Mouse (Mus musculus) cerebellum, postnatal 36 days (tissue): Measurements from ENCODE around the gene Gas6.

Experiments
- DNase-seq, 2 experiments: peaks; one replicate each; pipeline ENCODE4 v3.0.0; 2021 to 2022; ENCODE audit warnings: mixed read lengths in 2 of 2

Gene Gas6

DNA sequence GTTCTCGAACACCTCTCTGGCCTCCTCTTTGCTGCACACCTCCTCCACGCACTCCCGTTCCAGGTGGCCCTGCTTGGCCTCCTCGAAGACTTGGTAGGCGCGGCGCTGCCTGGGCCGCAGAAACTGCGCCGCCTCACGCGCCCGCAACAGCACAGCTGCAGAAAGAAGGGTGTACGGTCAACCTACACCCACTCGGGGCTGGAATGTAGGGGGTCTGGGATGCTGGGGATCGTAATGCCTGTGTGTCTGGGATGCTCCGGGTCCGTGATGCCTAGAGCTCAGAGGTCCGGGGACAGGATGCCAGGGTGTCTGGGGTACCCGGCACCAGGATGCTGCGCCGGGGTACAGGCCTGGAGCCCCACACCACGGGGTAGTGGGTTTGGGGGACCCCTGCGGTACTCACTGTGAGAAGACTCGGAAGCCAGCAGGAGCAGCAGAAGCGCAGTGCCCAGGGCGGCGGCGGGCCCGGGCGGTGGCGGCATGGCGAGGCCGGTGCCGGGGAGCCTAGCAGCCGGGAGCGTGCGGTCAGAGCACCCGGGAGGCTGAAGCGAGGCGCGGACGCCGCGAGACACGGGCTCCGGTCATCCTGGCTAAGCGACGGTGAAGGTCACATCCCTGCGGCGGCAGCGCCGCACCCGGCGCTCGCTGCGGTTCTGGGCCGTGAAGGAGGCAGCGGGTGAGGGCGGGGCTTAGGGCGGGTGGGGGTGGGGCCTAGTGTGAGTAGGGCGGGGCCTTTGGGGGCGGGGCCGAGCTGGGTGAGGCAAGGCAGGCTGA lies at the start of gene Gas6:
Gene Gas6 (minus strand): TSS at position 633 of the 774 bp plus-strand sequence.
- DNase-seq: peak; percentile 73 to 81

DNA sequence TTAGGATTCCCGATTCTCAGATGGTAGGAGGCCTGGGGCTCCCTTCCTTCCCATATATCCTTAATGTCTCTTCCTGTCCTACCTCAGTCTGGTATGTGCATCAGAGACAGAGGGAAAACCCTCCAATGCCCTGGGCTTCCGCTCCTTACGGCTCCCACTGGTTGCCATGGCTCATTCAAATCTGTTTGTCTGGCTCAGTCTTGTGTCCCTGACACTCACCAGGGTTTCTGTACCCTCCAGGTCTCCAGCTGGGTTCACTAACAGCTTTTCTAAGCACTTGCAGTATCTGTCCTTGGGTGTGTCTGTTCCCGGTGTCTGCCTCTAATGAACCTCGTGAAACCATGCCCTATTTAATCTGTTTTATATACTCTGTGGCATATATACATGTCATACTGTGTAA lies 47.2 kb upstream of the Gas6 start:
- no peak for DNase-seq

DNA sequence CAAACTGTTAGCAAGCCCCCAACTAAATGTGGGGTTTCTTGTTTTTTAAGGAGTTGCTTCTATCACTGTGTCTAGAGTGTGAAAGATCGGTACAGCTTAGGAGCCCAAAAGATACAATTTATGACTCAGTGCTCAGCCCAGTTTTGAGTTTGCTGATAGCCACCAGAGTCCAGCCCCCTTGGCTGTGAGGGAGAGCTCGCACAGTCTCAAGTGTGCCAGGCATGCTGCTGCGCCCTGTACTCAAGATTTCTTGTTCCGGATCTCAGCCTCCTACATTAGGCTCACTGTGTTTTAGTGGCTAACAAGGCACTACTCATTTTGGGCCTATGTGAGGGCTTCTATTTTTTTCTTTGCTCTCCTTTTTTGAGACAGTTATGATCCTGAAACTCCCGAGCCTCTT lies 45.8 kb upstream of the Gas6 start:
- DNase-seq: no peak

DNA sequence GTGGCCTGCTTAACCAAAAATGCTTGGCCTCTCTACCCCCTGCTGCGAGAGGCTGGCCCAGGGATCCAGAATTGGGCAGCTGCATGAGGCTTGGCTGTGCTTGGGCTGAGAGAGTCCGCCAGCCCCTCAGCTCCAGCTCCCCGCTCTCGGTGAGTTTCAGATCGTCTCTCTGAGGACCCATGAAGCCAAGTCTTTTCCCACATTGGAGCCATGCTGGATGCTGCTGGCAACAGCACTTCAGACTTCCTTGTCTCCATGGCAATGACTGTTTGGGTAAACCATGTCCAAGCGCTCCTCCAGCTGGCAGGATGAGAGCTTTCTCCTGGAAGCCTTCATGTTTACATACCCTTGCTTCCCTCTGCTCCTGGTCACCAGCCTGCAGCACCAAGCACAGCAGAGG lies 44.5 kb upstream of the Gas6 start:
- DNase-seq: peak in 1 of 2 experiments; percentile 33

DNA sequence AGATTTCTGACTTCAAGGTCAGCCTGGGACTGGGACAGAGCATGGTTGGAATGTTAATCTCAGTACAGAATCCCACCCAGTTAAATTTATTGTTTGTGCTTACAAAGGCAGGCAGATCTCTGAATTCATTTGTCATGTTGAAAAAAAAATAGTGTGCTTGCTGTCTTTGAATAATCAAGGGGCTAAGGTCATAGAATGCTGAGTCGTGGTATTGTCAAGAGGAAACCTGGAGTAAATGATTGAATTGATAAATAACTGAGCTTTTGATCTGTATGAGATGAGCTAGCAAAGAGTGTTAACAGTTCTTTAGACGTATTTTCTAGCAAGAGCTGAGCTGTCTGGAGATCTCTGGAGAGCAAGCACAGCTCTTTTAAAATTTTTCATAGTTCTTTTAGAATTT lies 42.8 kb upstream of the Gas6 start:
- no peak for DNase-seq

DNA sequence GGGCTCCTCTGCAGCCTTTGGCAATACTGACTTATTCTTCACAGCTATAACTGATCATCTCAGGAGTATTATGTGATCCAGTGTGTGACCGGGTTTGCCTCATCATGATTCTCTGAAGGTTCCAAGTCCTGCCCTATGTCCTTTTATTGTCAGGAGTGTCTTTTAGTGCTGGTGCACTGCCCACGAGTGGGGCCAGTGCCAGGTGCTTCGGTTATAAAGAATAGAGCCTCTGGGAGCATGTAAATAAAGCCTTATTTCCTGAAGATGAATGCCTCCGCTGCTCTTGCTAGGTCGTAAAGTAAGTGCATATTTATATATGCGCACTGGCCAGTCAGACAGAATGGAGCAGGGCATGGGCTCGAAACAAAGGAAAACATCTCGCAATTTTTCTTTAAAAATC lies 38.8 kb upstream of the Gas6 start:
- DNase-seq: no peak

DNA sequence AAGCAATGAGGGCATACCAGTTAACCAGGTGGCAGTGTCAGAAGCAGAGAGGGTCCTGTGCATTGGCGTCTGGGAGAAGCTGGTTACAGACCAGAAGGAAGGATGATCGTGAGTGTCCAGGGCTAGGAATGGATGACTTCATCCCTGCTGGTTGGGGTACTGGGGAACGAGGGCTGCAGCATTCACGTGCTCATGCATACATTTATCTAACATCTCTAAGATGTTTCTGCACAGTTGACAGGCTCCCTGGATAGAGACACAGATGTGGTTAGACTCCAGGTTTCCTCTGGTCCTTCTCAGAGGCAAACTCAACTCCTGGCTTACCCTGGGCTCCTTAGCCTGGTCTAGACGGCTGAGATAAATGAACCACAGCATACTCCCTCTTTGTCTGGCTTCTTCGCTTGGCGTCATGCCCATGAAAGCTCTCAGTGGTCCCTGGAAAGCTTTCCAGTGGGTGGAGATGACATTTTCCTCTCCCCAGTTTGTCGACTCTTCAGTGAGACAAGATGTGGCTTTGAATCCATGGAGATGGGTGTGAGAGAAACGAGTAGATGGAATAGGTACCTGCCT lies 37.4 kb upstream of the Gas6 start:
- no peak for DNase-seq

DNA sequence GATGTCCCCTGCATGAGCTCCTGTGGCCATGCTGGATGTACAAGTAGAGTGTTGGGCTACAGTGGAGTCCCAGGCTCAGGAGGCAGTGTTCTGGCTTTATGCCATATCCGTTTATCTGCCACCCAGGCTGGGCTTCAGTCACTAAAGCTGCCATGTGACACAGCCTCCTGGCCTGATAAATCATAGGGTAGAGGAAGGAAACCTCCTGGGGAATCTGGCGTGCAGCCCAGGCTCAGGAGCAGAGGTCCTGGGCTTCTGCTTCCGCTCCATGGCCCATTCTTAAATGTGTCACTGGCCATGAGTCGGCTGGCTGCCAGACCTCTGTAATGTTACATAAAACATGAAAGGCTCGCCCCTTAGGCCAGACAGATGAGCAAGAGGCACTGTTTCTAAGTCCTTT lies 36.7 kb upstream of the Gas6 start:
- peak; percentile 94 to 95 for DNase-seq

DNA sequence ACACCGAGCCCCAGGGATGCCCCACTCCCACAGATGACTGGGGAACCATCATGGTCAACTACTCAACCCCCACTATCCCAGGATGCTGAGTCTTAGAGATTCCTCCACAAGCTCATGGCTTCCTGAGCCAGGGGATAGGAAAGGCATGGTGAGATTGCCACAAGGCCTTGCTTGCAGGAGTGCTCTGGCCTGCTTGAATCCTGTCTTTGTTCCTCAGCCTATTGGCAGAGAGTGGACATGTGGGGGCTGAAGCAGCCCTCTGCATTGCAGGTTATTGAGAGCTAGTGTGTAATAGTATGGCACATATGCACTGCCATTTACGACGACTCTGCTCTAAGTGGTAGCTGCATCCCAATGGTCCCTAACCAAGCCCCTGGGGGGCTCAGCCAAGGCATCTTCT lies 36.1 kb upstream of the Gas6 start:
- no peak for DNase-seq

DNA sequence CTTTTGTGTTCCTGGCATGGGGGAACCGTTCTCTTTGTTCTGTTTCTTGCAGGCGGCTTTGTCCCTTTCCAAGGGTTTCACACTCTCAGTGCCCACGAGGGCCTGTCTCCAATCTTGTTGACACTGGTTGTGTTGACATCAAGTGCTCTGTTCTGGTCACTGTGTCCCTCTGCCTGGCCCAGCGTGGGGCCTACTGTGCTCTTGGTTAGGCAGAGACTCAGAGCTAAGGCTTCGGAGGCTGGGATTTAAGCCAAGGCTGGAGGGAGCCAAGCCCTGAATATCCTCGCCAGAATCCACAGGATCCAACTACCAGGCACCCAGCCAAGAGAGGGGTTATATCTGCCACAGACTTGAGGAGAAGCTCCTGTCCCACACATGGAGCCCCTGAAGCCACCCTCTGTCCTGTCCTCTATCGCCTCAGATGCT lies 35.6 kb upstream of the Gas6 start:
- peak; percentile 89 to 94 for DNase-seq

DNA sequence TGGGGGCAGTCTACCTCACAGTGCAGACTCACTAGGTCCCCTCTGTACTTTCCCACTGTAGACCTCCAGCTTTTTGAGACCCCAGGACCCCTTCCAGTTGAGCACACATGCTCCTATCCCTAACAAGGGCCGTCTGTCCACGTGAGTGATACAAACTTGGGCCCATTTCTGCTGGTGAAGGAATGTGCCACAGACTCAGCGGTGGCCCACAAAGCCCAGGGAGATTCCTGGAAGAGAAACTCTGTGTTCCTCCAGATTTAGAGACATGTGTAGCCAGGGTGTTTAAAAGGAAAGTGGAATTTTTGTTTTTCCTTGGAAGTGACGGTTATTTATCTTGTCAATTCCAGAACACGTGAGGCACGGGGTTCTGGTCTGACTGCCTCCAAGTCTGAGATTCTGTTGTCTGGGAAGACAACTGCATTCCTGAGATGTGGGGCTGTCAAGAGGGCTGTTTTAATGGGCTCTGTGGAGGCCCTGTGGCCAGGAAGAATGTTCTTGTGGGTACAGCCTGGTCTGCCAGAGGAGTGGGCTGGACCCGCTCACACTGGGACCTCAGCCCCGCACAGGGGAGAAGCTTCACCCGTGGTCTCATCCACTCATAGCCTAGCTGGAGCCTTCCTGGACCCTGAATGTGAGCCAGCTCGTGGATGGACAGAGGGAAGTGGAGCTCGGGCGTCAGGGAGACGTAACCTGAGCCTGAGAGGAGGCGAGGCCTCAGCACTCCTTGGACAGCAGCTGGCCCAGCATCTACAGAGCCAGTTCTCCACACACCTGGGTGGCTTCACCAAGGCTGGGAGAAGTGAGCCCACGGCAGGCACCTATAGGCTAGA lies 34.9 kb upstream of the Gas6 start:
- no peak for DNase-seq

DNA sequence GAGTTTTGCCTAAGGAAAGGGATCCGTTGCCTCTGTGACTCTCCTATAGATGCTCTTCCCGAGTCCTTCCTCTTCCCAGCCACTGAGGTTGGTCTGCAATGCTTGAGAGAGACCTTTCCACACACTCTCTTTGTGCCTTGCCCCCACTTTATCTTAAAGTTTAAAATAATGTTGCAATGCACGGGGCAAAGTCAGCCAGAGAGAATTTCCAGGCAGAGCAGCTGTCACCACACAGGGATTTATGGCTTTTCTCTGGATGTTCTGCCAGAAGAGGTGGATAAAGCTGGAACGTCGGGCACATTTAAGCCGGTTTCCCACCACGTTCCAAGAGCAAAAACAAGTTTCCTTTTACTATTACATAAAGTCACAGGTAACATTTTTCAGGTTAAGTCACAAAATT lies 27.1 kb upstream of the Gas6 start:
- DNase-seq: no peak

DNA sequence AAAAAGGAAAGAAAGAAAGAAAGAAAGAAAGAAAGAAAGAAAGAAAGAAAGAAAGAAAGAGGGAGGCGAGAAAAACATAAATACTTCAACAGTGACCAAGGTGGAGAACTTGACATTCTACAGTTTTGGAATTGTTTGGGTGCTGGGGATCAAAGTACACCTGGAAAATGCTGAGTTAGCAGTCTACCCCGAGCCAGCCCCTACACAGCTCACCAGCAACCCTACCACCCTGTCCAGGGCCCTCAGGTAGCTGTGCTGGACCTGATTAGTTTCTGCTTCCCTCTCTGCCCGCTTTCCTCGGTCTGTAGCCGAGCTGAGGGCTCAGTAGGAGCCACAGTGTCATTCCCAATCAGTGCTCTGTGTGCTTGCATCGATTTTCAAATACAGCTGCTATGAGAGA lies 26.1 kb upstream of the Gas6 start:
- DNase-seq: no peak

DNA sequence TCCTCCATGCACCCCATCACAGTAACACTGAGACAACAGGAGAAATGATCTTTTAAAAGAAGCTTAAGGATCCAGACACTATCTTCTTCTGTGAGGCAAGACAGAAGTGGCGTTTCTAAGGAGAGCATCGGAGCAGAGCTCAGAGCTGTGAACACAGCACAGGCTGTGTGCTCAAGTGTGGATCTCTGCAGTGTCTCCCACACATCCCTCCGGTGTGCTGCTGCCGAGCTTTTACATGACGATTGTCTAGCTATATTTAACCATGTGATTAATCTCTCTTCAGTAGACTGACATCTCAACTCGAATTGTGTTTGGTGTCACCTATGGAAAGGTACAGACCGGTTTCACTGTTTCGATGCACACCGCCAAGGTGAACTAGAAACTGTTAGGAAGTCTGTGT lies 25.2 kb upstream of the Gas6 start:
- DNase-seq: no peak

DNA sequence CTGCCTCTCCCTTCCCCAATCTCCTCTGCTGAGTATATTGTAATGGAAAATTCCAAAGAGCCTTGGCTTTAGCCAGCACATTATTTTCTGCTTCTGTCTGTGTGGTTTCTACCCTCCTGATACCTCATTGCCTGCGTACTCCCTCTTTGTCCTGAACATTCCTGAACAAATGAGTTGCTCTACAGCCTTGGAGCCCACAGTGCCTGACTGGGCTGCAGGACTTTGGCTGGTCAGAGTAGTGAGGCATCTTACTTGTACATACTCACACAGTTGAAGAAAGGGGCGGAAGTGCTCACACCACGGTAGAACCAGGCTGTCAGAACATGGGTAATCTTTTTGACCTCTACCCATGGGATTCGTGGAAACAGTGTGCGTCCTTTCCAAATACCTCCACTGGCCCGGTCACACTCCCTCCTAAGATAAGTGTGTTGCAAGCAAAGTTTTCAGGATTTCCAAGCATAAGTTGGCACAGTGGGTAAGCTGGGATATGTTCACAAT lies 23.0 kb upstream of the Gas6 start:
- DNase-seq: no peak

DNA sequence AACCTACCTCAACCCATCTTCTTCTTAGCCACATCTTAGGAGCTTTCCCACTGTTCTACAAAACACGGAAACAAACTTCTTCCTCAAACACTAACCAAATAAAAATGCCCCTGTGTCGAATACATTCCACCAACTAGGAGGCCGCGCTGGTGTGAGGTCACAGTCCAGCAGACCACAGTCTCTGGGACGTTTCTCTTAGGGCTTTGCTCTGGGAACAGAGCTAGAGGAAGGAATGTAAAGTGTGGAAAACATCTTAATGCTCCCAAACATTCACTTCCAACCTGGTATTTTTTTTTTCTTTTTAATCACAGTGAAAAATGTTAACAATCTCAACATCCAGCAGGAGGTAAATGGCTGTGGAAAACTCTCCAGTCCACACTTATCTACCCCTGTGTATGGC lies 22.4 kb upstream of the Gas6 start:
- DNase-seq: no peak

DNA sequence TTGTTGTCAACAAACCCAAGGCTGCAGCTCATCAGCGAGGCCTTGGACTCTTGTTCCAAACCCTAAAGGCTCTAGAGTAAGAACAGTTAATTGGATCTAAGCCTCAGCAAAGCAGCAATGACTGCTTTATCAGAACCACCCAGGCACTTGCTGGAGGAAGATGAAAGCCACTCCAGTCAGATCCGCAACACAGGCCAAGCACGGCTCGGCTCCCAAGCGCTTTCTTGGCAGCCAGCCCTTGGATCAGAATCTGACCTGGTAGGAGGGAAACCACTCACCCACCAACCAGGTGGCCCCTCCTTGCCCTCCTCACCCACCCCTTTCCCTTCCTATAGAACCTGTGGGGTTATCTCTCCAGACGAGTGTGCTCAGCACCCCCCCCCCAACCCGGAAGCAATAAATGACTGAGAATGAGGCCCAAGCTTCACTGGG lies 21.7 kb upstream of the Gas6 start:
- DNase-seq: peak; percentile 63 to 69

DNA sequence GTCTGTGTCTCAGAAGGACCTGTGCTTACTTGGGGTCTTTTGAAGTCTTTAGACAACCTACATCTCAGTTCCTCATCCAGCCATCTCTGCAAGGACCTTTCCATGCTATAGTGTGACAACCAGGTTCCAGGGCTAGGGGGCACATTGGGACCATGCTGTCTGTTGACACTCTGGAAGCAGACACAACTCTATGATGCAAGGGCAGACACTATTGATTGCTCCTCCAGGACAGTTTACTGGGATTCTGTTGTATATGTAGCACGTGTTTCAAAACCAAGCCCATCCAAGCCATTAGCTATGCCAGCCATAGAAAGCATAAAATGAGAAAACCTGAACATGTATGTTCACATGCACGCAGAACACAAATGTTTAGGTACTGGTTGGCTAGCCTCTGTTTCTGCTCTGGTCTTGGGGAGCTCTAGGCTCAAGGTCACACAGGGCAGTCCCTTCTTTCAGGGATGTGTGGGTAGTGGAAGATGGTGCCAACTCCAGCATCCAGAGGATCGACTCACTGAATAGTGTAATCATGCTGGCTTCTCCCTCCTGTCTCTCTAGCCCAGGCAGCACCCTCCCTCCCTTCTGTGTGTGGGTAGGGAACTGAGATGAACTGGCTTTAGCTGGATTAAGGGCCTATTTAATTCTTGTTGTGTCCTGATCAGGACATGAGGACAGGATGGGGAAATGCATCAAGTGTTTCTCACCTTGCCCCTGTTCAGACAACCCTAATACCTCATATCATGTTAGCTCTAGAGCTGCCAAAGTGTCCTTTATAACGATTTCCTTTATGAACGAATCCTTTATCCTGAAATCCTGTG lies 19.5 kb upstream of the Gas6 start:
- DNase-seq: no peak

DNA sequence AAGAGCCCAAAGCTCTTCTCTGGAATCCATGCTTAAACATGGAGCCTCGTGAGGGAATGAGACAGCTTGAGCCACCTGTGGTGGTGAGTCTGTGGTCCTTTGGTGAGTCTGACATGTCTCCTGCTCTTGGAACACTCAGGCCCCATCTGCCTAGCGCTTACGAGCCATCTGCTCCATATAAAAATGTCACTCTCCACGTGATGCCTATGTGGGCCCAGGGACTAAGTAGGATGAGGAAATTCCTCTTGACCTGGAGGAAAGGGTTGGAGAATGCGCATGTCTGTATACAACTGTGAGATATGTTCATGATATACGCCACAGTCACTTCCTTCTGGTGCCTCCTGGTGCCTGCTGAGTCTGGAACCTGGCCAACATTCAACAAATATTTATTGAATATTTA lies 18.4 kb upstream of the Gas6 start:
- peak; percentile 88 to 92 for DNase-seq

DNA sequence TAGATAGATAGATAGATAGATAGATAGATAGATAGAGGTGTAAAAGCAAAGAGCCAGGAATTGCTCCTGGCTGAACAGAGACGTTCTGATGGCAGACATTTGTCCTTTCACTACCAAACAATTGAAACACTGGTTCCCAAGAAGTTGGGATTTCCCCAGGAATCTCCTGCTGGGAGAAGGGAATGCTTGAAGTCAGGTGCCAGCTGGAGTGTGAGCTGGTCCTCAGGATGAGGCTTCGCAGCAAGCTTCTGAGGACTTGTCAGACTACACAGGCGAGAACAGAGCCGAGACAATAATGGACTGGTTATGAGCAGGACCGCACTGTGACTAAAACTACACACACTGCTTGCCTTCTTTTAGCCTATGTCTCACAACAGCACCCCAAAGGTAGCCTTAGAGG lies 17.7 kb upstream of the Gas6 start:
- peak; percentile 57 to 75 for DNase-seq

DNA sequence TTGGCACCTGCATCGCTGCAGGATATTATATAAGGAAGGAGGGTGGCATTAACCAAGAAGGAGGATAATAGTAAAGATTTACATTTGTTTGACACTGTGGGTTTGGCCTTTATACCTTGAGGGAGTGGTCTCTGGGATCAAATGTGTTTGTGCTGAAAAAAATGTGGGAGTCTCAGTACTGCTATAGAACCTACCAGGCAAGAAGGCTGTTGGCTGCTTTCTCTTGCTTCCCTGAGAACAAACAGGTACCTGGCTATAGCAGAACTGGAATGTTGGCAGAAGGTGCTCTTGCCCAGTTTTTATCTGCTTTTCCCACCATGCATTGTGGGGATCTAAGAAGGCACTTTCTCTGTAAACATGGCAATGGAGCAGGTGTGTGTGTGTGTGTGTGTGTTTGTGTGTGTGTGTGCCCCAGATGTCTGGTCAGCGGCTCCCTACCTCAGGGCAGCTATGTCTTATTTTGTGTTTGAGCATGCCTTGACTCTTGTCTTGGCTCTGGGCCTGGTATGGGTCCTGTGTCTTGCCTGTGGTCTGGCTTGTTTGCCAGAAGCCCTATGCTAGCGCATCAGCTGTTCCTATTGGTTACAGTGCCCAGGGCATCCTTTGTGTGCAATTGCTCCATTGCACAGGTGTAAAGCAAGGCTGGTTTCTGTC lies 13.1 kb upstream of the Gas6 start:
- no peak for DNase-seq

DNA sequence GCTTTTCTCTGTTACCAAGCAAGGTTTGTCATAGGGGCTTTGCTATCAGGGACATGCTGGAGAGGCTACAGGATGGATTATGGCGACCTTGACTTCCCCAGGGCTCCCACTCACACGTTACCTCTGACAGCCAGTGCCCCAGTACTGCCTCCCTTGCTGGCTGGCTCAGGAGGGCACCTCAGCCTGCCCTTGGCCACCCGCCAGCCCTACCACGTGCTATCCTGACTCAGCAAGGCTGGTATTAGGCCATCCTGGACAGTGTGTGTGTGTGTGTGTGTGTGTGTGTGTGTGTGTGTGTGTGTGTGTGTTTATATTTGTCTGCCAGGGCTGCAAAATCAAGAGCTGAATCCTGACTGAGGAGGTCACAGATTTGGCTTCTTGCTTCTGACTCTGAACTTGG lies 12.6 kb upstream of the Gas6 start:
- DNase-seq: peak in 1 of 2 experiments; percentile 67
